Mouse (Mus musculus): ENCODE results near the gene Fam187a. TPM values are rescaled to one million over a fixed set of nuclear protein-coding genes. Genes with fewer than 3 reads are reported as not detected.

Gene Fam187a
- total RNA-seq, 2 experiments from 2014 or later = 0.20 TPM; not detected in 1

DNA sequence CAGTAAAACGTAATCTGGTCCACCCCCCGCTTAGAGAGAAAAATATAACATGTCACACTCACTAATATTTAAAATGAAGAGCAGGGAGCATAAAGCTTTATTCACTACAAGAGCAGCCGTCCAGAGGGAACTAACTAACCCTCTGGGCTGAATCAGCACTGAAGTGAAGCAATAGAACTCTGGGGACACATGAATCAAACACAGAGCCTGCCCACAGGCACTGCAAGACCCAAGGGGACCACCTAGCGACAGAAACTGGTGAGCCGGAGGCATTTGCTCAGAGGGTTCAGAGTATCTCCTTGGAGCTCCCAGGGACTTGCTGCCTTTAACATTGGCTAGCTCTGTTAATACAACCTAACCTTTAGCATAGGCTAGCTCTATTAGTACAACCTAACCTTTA, 5.1 kb downstream of the Fam187a start:
- no peak for DNase-seq (ENCODE audit: low spot score in 2 of 2)
- intact Hi-C loops (cut with DNase I) = no loop called here

DNA sequence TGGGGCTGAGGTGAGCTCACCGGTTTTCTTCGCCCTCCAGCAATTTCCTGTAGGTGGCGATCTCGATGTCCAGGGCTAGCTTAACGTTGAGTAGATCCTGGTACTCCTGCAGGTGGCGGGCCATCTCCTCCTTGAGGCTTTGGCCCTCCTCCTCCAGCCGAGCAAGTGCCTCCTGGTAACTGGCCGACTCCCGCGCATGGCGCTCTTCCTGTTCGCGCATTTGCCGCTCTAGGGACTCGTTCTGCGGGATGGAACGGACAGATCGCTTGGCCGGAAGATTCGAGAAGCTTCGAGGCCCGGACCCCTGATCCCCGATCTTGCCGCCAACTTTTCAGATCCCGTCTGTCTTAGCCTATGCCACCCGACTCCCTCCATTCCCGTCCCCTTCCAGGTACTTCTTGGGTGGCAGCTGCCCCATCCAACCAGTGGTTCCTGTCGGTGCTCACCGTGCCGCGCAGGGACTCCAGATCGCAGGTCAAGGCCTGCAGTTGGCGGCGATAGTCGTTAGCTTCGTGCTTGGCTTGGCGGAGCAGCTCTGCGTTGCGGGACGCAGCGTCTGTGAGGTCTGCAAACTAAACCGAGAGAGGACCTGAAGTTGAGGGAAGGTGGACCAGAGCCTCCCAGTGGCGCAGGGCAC, 8.2 kb downstream of the Fam187a start:
- DNase-seq (ENCODE audit: low spot score in 2 of 2) = peak in 1 of 2 experiments; percentile 21
- intact Hi-C loops (cut with DNase I) = no loop called here

- no peak for DNase-seq (ENCODE audit: low spot score in 2 of 2)
- intact Hi-C loops (cut with DNase I) = no loop called here
Observed at GRCm38 (mm10) chr11:102894716-102895115, 9.7 kb downstream of the Fam187a start.

DNA sequence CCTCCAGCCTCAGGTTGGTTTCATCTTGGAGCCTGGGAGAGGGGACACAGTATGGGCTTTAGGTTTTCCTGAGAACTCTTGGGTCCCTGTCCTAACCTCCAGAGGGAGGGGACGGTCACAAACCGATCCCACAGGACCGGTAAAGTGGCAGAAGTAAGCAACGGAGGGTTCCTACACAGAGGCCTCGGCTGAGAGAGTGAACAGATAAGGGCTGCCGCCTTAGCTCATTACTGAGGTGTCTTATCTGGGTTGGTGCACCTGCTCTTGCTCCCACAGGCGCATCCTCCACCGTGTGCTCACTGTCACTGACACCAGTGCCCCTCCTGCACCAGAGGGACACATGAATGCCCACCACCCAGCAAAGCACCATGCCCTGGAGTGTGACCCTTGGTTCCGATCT, 10.8 kb downstream of the Fam187a start:
- no peak for DNase-seq (ENCODE audit: low spot score in 2 of 2)
- intact Hi-C loops (cut with DNase I) = no loop called here

DNA sequence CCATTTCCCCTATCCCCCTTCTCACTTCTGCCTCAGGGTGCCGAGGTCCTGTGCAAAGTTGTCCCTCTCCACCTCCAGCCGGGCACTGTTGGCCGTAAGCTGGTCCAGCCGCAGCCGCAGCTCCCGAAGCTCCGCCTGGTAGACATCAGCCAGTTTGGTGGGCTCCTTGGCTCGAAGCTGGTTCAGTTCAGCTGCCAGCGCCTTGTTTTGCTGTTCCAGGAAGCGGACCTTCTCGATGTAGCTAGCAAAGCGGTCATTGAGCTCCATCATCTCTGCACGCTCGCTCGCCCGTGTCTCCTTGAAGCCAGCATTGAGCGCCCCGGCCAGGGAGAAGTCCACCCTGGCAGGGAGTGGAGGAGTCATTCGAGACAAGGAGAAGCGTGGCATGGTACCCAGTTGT, 11.7 kb downstream of the Fam187a start:
- intact Hi-C loops (cut with DNase I) = no loop called here
- no peak for DNase-seq (ENCODE audit: low spot score in 2 of 2)

- no peak for DNase-seq (ENCODE audit: low spot score in 2 of 2)
- intact Hi-C loops (cut with DNase I) = no loop called here
Observed at GRCm38 (mm10) chr11:102898408-102898807, 13.4 kb downstream of the Fam187a start.

DNA sequence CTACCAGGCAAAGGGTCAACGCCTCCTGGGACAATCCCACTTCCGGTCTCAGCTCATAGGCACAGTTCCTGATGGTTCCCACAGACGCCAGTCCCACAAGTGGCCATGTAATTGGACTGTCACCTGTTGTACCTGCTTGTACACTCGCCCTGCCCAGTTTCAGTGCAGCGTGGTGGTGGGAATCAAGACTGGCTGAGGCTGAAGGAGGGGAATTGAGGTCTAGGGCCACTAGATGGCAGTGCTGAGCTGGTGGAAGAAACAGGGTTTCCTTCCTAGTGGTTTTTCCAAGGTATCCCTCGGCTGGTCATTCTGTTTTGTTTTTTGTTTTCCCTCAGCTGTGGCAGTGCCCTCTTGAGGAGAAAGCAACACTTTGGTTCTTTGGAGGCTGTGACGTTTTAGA, 15.8 kb downstream of the Fam187a start, which contains the start of gene Gfap:
Gene Gfap, minus strand, starts transcription at position 150 of the 400 bp plus-strand sequence.
- intact Hi-C loops (cut with DNase I) = loop anchor here (2.0 kb wide), 2 partner anchors 92 to 154 kb away; no protein-coding TSS in a partner anchor
- DNase-seq (ENCODE audit: low spot score in 2 of 2) = peak; percentile 72 to 78

DNA sequence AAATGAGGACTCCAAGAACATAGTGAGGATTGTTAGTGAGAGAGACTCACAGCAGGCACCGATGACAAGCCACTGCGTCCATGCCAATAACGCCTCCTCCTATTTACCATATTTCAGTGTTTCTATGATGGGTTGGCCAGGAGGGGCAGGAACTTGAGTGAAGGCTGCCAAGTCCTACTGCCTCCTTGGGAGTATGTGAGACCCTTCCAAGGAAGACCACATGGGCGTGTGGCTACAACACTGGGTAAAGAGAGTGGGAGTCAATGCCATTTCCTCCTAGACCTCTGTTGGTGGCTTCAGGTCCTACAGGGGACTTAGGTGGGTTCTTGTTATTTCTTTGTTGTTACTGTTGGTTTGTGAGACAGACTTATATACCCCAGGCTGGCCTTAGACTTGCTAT, 16.2 kb downstream of the Fam187a start:
- no peak for DNase-seq (ENCODE audit: low spot score in 2 of 2)
- intact Hi-C loops (cut with DNase I) = loop anchor here (2.0 kb wide), 2 partner anchors 92 to 154 kb away; no protein-coding TSS in a partner anchor

DNA sequence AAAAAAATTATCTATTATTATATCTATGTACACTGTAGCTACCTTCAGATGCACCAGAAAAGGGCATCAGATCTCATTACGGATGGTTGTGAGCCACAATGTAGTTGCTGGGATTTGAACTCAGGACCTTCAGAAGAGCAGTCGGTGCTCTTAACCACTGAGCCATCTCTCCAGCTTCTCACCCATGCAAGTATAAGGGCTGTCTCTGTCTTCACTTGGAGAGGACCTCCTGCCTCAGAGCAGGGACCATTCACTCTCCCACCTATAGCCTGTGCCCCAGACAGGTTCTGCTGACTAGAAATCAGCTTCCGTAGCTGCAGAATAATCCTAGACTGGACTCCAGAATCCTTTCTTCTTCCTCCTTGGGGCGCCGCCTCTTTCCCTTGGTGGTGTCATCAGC, 17.1 kb downstream of the Fam187a start:
- intact Hi-C loops (cut with DNase I) = no loop called here
- no peak for DNase-seq (ENCODE audit: low spot score in 2 of 2)

DNA sequence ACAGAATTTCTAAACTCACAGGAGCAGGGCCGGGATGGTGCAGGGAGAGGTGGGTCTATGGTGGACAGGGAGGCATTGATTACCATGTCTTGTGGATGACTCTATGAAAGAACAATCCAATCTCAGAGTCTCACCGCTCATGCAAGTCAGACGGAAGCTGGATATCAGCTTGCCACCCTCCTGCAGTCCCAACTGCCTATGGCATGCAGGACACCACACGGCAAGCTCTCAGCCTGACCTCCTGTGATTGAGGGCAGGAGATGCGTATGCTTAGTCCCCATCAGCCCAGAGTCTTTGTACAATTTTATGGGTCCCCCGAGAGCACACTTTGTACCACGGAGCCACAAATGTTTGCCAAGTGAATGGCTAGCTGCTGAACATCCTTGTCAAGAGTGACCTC, 18.7 kb downstream of the Fam187a start:
- intact Hi-C loops (cut with DNase I) = no loop called here
- no peak for DNase-seq (ENCODE audit: low spot score in 2 of 2)

DNA sequence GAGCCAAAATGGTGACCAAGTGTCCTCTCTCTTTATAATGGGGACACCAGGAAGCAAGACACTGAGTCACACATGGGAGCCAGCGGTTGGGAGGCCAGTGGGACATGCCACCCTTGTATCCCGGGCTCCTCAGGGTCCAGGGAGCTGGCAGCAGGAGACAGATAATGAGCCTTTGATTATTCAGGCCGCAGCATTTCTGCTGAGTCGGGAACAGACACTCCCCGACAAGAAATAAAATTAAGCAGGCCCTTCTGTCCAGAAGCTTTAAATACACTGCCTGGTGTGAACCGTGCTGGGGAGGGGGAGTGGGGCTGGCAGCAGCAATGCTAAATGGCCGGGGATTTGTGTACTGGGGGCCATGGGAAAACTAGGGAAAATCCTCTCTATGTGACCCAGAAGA, 26.4 kb downstream of the Fam187a start:
- intact Hi-C loops (cut with DNase I) = loop anchor here (5.0 kb wide), 1 partner anchor 36 kb away; the partner anchor contains the start of gene C1ql1
- DNase-seq (ENCODE audit: low spot score in 2 of 2) = no peak

DNA sequence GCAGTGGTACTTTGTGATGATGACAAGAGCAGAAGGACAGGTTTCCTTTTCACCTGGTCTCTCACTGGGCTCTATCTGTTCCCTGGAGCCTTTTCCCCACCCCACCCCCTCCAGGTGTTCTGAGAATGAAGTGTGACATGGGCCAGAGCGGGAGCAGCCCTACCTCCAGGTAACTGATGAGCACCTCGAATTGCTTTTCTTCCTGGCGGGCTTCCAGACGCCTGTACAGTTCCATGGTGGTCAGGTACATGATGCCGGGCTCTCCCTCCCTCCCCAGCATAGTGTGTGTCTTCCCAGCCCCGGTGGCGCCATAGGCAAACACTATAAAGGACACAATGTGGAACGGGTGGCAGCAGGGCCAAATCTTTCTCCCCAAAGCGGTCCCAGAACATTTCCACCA, 30.4 kb downstream of the Fam187a start:
- intact Hi-C loops (cut with DNase I) = no loop called here
- DNase-seq (ENCODE audit: low spot score in 2 of 2) = no peak

DNA sequence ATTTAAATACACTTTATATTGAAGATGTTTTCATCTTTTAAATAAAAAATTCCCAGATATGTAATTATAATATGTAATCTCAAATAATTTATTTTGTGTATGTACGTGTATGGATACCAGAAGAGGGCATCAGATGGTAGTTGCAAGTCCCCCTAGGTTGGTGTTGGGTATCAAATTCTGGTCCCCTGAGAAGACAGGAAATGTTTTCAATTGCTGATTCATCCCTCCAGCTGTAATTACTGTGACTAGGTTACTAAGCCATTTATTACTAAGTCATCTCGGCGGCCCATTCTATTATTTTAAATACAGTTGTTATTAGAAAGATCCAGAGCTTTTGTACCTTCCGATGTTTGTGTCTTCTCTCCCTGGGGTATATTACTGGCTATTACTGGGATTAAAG, 33.1 kb downstream of the Fam187a start:
- DNase-seq (ENCODE audit: low spot score in 2 of 2) = no peak
- intact Hi-C loops (cut with DNase I) = no loop called here

DNA sequence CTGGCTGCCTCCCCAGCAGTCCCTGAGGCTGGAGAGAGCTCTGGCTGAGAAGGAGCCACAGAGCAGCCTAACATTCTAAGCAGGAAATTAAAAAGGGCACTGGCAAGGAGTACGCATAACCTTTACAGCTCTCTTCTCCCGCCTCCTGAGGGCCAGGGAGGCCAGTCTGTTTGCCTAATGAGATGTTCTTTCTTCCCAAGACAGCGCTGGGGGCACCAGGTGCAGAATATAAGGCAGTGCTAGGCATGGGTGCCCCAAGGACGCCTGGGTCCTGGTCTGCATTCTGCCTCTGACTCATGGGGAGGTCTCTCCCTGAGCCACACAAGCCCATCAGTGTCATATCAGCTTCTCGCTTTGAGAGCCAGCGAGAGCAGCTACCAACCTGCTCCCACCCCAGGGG, 36.5 kb downstream of the Fam187a start:
- intact Hi-C loops (cut with DNase I) = no loop called here
- DNase-seq (ENCODE audit: low spot score in 2 of 2) = no peak

GRCm38 (mm10) chr11:102924557-102925350, 39.8 kb downstream of the Fam187a start, which contains the start of gene Kif18b:
TSS of gene Kif18b (minus strand) at chr11:102925124.
- intact Hi-C loops (cut with DNase I) = no loop called here
- DNase-seq (ENCODE audit: low spot score in 2 of 2) = peak; percentile 90 to 91

- DNase-seq (ENCODE audit: low spot score in 2 of 2) = no peak
- intact Hi-C loops (cut with DNase I) = no loop called here
Observed at GRCm38 (mm10) chr11:102925351-102925717, 40.4 kb downstream of the Fam187a start.

GRCm38 (mm10) chr11:102930672-102931071, 45.7 kb downstream of the Fam187a start:
- intact Hi-C loops (cut with DNase I) = no loop called here
- DNase-seq (ENCODE audit: low spot score in 2 of 2) = no peak

DNA sequence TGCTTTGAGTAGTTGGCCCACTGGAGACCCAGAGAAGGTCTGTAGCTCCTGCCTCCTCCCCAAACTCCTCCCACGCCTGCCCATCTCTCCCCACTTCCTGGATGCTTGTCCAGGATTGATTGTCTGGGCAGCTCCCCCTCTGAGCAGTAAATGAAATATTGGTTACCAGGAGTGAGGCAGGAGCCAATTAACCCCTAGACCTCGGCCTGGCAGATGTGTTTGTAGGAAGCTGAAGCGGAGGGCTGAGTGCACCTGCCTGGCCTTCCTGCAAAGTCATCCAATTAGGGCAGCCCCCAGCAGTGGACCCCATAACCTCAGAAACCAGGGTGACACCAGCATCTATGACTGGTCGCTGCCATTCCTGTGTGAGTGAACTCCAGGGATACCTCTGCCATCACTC, 51.3 kb downstream of the Fam187a start:
- intact Hi-C loops (cut with DNase I) = no loop called here
- no peak for DNase-seq (ENCODE audit: low spot score in 2 of 2)
